Mouse (Mus musculus) limb, embryonic 10.5 days (tissue): ENCODE measurements around the gene Lins1. TPM values are rescaled to one million over a fixed set of nuclear protein-coding genes. Genes with fewer than 3 reads are reported as not detected.

Experiments
- DNase-seq: peaks from one replicate; pipeline ENCODE4 v3.0.0-alpha.2; 2017; ENCODE audit warnings: low spot score
- H3K27ac ChIP-seq: fragments of 300-500 bp; sonication (generic); 2 replicates; pipeline ENCODE4 v1.5.1; 2016; ENCODE audit warnings: mild to moderate bottlenecking
- H3K27me3 ChIP-seq: fragments of 300-500 bp; sonication (generic); 2 replicates; pipeline ENCODE4 v1.6.1; 2016; ENCODE audit warnings: low read depth, mild to moderate bottlenecking; ENCODE audit not compliant: poor library complexity, severe bottlenecking
- H3K36me3 ChIP-seq: fragments of 300-500 bp; sonication (generic); 2 replicates; pipeline ENCODE4 v1.6.1; 2016; ENCODE audit warnings: mild to moderate bottlenecking, moderate library complexity
- H3K4me1 ChIP-seq: fragments of 300-500 bp; sonication (generic); 2 replicates; pipeline ENCODE4 v1.6.1; 2016
- H3K4me3 ChIP-seq: fragments of 300-500 bp; sonication (generic); 2 replicates; pipeline ENCODE4 v1.5.1; 2016; ENCODE audit warnings: mild to moderate bottlenecking, moderate library complexity
- H3K9me3 ChIP-seq: fragments of 300-500 bp; sonication (generic); replicated peaks from 2 replicates; pipeline ENCODE4 v1.6.1; 2016; ENCODE audit warnings: mild to moderate bottlenecking
- WGBS: fragments of 180-500 bp; shearing (Covaris S2); methylation state at CpG from one replicate; pipeline ENCODE4 v1.1.7; 2016; 5-methylcytosine and 5-hydroxymethylcytosine counted together
- polyA plus RNA-seq: library from polyadenylated mRNA; unstranded; fragments of >200 nt; fragmentation: Nextera tagmentation; extraction: Ambion mirVana; gene quantifications from 2 replicates; pipeline ENCODE4 v1.2.1, GENCODE M21; 2016

Lins1 gene
- 21.8 and 22.5 TPM in 2 replicates for polyA plus RNA-seq

DNA sequence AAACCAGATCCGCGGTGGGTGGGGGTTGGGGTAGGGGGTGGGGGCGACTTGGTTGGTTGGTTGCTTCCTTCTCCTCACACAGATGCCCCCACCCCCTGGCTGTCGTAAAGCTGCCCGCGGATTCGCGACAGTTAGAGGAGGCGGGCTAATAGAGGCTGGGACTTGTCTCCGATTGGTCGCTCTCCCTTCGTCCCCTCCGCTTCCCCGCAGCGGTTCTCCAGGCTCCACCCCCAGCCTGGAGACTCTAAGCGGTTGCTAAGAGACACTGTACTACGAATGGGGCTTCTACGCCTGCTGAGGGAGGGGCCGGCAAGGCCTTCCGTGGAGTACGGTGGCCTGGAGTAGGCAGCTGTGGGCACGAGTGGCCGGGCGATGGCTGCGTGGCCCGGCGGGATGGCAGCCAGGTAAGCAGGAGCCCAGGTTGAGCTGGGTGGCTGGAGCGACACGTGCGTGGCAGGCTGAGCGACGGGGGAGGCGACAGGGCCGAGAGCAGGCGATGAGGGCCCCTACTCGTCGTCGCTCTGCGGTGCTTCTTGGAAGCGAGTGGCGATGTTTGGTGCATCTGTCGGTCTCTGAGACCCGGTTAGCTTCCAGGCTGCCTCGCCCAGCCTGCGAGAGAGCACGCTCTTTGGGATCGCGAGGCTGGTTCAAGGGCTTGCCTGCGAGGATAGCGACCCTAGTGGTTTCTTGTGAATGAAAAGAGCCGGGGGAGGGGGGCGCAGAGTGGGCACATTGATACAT lies at the start of gene Lins1:
Gene Lins1 (plus strand): TSS at position 270 of the 741 bp plus-strand sequence.
- Histone ChIP-seq H3K4me3 (peak within 1 kb of the TSS; percentile 89), H3K36me3 (peaks cover 16% of the 10 kb centered on the region), H3K4me1 (peaks cover 13% of the 10 kb centered on the region), H3K27me3 (no peaks in the 10 kb centered on the region), H3K27ac (peak within 1 kb of the TSS; percentile 90), H3K9me3 (no peaks in the 10 kb centered on the region)
- under 1% methylated on average over 52 of the region's 52 CpGs for WGBS
- peak; percentile 99 for DNase-seq

DNA sequence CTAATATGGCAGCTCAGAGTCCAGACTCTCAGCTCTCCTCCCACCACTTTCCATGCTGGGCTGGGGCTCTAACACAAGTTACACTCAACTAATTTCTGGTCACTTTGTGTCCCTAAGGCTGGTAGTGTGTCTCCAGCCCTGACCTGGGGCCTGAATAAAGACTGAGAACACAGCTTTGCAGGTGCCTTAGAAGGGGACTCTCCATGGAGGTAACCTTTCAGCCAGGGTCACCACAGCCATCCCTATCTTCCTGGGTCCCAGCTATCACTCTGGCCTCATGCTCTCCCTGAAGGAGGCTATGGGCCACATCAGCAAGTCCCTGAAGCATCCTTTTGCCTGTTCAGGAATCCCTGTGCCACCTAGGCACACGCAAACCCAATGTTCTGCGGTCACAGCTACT lies 44.0 kb upstream of the Lins1 start:
- H3K27me3 ChIP-seq = no peaks in the 10 kb centered on the region
- peaks cover 47% of the 10 kb centered on the region for H3K36me3 ChIP-seq
- H3K4me3 ChIP-seq = no peak overlapping the region
- no peak overlapping the region for H3K27ac ChIP-seq
- DNase-seq = no peak
- no peaks in the 10 kb centered on the region for H3K9me3 ChIP-seq
- H3K4me1 ChIP-seq = peaks cover 1% of the 10 kb centered on the region; the same call in 1 of the 2 replicates
- WGBS = 93% methylated on average over 2 of the region's 2 CpGs

GRCm38 (mm10) chr7:66649181-66649580 lies 40.5 kb upstream of the Lins1 start:
- peaks cover 7% of the 10 kb centered on the region; the same call in 1 of the 2 replicates for H3K4me1 ChIP-seq
- H3K4me3 ChIP-seq = no peak overlapping the region
- no peaks in the 10 kb centered on the region for H3K27me3 ChIP-seq
- 96% methylated on average over 2 of the region's 2 CpGs for WGBS
- peaks cover 63% of the 10 kb centered on the region for H3K36me3 ChIP-seq
- no peak for DNase-seq
- no peak overlapping the region for H3K27ac ChIP-seq
- H3K9me3 ChIP-seq = no peaks in the 10 kb centered on the region

DNA sequence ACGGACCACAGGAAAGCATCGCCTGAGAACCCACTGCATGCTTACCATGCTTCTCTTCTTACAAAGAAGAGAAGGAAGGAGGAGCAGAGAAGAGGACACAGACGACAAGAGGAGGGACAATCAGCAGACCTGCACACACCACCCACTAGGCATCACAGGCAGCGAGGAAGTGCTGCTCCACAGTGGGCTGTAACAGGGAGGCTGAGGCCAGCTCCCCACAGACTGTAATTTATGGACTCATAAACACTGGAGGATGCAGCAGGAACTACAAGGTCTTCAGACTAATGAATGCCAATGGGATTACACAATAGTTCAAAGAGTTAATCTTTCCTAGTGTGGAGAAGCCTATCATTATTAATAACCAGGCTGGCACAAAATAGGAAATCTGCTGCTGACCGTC lies 38.8 kb upstream of the Lins1 start:
- no peak for DNase-seq
- Histone ChIP-seq H3K4me3 (no peak overlapping the region), H3K9me3 (no peaks in the 10 kb centered on the region), H3K27me3 (no peaks in the 10 kb centered on the region), H3K36me3 (peaks cover 79% of the 10 kb centered on the region), H3K4me1 (peaks cover 7% of the 10 kb centered on the region; the same call in 1 of the 2 replicates), H3K27ac (no peak overlapping the region)
- WGBS = 83% methylated on average over 5 of the region's 5 CpGs

- peaks cover 80% of the 10 kb centered on the region for H3K36me3 ChIP-seq
- peaks cover 7% of the 10 kb centered on the region; the same call in 1 of the 2 replicates for H3K4me1 ChIP-seq
- H3K27ac ChIP-seq = no peak overlapping the region
- no peak for DNase-seq
- no peaks in the 10 kb centered on the region for H3K9me3 ChIP-seq
- WGBS = 86% methylated on average over 4 of the region's 4 CpGs
- H3K27me3 ChIP-seq = no peaks in the 10 kb centered on the region
- no peak overlapping the region for H3K4me3 ChIP-seq
Measured at GRCm38 (mm10) chr7:66652216-66652615, 37.5 kb upstream of the Lins1 start.

DNA sequence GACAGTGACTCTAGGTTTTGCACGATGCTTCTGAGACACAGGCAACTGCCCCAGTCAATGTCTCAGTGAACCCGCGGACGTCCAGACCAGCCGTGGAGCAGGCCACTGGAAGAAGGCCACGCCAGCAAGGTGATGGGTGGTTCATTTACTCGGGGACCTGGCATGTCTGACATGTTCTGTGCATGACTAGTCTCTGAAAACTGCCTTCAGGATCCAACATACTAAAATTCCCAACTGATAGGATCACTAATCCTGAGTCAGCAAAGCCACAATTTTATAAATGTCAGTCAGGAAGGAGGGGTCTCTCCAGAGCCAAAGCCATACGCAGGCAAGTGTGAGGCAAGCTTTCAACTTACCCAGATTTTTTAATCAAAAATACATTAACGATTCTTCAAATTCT lies 36.1 kb upstream of the Lins1 start:
- peaks cover 7% of the 10 kb centered on the region; the same call in 1 of the 2 replicates for H3K4me1 ChIP-seq
- no peak for DNase-seq
- no peak overlapping the region for H3K4me3 ChIP-seq
- H3K9me3 ChIP-seq = no peaks in the 10 kb centered on the region
- 92% methylated on average over 9 of the region's 9 CpGs for WGBS
- no peak overlapping the region for H3K27ac ChIP-seq
- H3K36me3 ChIP-seq = peaks cover 82% of the 10 kb centered on the region
- H3K27me3 ChIP-seq = no peaks in the 10 kb centered on the region

- Histone ChIP-seq H3K4me3 (no peak overlapping the region), H3K4me1 (peaks cover 7% of the 10 kb centered on the region; the same call in 1 of the 2 replicates), H3K9me3 (no peaks in the 10 kb centered on the region), H3K36me3 (peaks cover 91% of the 10 kb centered on the region), H3K27me3 (no peaks in the 10 kb centered on the region), H3K27ac (no peak overlapping the region)
- WGBS = 94% methylated on average over 9 of the region's 9 CpGs
- no peak for DNase-seq
Measured at GRCm38 (mm10) chr7:66655471-66655870, 34.2 kb upstream of the Lins1 start.

DNA sequence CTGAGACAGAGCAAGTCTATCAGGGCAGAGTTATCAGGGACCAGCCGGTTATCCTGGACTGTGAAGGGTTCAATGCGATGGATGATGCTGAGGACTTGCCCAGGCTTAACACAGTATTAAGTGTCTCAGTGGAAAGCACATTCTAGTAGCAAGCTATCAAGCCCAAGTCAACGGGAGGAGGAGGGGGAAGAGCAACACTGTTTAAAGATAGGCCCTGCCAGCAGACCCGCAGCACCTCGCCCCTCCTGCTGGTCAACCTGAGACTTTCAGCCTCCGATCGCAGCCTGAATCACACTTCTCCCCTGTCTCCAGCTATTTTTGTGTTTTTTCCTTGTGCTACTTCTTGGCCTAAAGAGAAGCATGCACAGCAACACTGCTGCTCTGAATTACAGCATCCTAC lies 29.4 kb upstream of the Lins1 start:
- 89% methylated on average over 7 of the region's 7 CpGs for WGBS
- peaks cover 58% of the 10 kb centered on the region for H3K36me3 ChIP-seq
- no peak for DNase-seq
- H3K4me1 ChIP-seq = no peaks in the 10 kb centered on the region
- no peaks in the 10 kb centered on the region for H3K27me3 ChIP-seq
- no peak overlapping the region for H3K4me3 ChIP-seq
- no peak overlapping the region for H3K27ac ChIP-seq
- H3K9me3 ChIP-seq = no peaks in the 10 kb centered on the region

- Histone ChIP-seq H3K9me3 (no peaks in the 10 kb centered on the region), H3K36me3 (peaks cover 51% of the 10 kb centered on the region), H3K4me1 (no peaks in the 10 kb centered on the region), H3K4me3 (no peak overlapping the region), H3K27ac (no peak overlapping the region), H3K27me3 (no peaks in the 10 kb centered on the region)
- 84% methylated on average over 8 of the region's 8 CpGs for WGBS
- no peak for DNase-seq
Measured at GRCm38 (mm10) chr7:66660972-66661371, 28.7 kb upstream of the Lins1 start.

DNA sequence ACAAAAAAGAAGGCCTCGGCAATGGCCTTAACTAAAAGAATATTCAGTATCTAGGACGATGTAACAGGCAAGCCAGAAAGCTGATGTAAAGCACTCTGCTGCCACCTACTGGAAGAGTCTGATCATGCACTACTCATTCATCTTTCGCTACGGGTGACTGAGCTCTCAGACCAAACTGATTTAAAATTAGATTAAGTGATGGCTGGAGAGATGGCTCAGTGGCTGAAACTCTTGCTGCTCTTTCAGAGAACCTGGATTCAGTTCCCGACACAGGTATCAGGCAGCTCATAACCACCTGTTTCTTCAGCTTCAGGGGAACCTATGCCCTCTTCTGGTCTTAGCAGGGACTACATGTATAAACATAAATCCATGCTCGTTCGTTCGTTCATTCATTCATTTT lies 28.1 kb upstream of the Lins1 start:
- DNase-seq = peak; percentile 80
- Histone ChIP-seq H3K27me3 (no peaks in the 10 kb centered on the region), H3K27ac (no peak overlapping the region), H3K36me3 (peaks cover 50% of the 10 kb centered on the region), H3K4me3 (no peak overlapping the region), H3K4me1 (no peaks in the 10 kb centered on the region), H3K9me3 (no peaks in the 10 kb centered on the region)
- 37% methylated on average over 8 of the region's 8 CpGs for WGBS

DNA sequence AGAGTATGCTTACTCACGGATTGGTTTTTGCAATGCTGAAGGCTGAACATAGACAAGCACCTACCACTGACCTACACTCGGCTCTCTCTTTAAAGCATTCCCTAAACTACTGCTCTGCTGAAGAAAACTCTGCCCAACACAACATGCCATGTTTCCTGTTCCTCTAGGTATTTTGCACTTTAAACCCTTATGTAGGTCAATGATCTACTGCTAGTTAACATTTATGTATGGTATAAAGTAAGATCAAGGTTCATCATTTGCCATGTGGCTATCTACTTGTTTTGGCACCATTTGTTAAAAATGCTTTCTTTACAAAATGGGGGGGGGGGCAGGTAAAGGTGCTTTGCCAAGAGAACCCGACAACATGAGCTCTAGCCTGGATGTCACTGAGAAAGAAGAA lies 26.1 kb upstream of the Lins1 start:
- Histone ChIP-seq H3K4me3 (no peak overlapping the region), H3K36me3 (peaks cover 39% of the 10 kb centered on the region), H3K27ac (no peak overlapping the region), H3K9me3 (no peaks in the 10 kb centered on the region), H3K4me1 (no peaks in the 10 kb centered on the region), H3K27me3 (no peaks in the 10 kb centered on the region)
- DNase-seq = no peak
- 87% methylated on average over 3 of the region's 3 CpGs for WGBS

- no peak for DNase-seq
- Histone ChIP-seq H3K27me3 (no peaks in the 10 kb centered on the region), H3K4me1 (no peaks in the 10 kb centered on the region), H3K9me3 (no peaks in the 10 kb centered on the region), H3K36me3 (peaks cover 47% of the 10 kb centered on the region), H3K27ac (no peak overlapping the region), H3K4me3 (no peak overlapping the region)
Measured at GRCm38 (mm10) chr7:66667064-66667463, 22.6 kb upstream of the Lins1 start.

DNA sequence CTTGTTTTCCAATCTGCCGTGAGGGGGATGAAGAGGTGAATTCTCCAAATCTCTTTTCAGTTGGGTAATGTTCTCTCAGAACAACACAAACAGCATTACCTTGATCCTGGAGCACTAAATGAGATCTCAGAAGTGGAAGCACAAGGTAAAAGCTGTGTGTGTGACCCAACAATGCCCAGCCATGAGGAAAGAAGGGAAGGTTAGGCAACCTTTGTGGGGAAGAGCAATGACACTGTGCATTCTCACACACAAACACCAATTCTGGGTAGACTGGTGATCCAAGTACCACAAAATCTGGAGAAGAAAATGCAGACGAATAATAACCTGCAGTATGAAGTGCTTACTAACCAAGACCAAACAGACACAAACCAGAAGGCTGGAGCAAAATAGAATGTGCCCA lies 13.9 kb upstream of the Lins1 start:
- Histone ChIP-seq H3K4me3 (no peak overlapping the region), H3K4me1 (no peaks in the 10 kb centered on the region), H3K27me3 (no peaks in the 10 kb centered on the region), H3K27ac (no peak overlapping the region), H3K36me3 (peaks cover 99% of the 10 kb centered on the region), H3K9me3 (no peaks in the 10 kb centered on the region)
- WGBS = 96% methylated on average over 2 of the region's 2 CpGs
- no peak for DNase-seq
